Mouse (Mus musculus) thymus, adult 2 months (tissue): ENCODE data around the gene Bend3. TPM values are rescaled to one million over a fixed set of nuclear protein-coding genes. Genes with fewer than 3 reads are reported as not detected.

Experiments used
- DNase-seq: peaks from one replicate; pipeline ENCODE4 v3.0.0; 2021
- H3K27ac ChIP-seq: fragments of 200-500 bp; 2 replicates; pipeline ENCODE4 v1.5.1; 2012; ENCODE audit warnings: low read length, control low read depth; ENCODE audit not compliant: control insufficient read depth, insufficient read depth
- H3K27me3 ChIP-seq: fragments of 200-500 bp; 2 replicates; pipeline ENCODE4 v1.6.1; 2012; ENCODE audit warnings: mild to moderate bottlenecking, low read length, moderate library complexity, mixed read lengths; ENCODE audit not compliant: control insufficient read depth, insufficient read depth
- H3K36me3 ChIP-seq: fragments of 200-500 bp; 2 replicates; pipeline ENCODE4 v1.6.1; 2012; ENCODE audit warnings: mild to moderate bottlenecking, low read length, moderate library complexity; ENCODE audit not compliant: control insufficient read depth, insufficient read depth
- H3K4me1 ChIP-seq: fragments of 200-500 bp; replicated peaks from 2 replicates; pipeline ENCODE4 v1.6.1; 2012; ENCODE audit warnings: low read length; ENCODE audit not compliant: control insufficient read depth, insufficient read depth
- H3K4me3 ChIP-seq: fragments of 200-500 bp; 2 replicates; pipeline ENCODE4 v1.5.1; 2012; ENCODE audit warnings: mild to moderate bottlenecking, low read length, control low read depth, moderate library complexity; ENCODE audit not compliant: control insufficient read depth, insufficient read depth
- CTCF ChIP-seq: fragments of 200-500 bp; IDR thresholded peaks from 2 replicates; pipeline ENCODE4 v1.5.1; 2012; ENCODE audit warnings: mild to moderate bottlenecking, control low read depth, low read length, moderate library complexity, borderline replicate concordance; ENCODE audit not compliant: control insufficient read depth, poor library complexity, insufficient read depth; ENCODE audit errors: extremely low read depth
- POLR2A ChIP-seq: fragments of 200-500 bp; IDR thresholded peaks from 2 replicates; pipeline ENCODE4 v1.6.1; 2012; ENCODE audit warnings: mild to moderate bottlenecking, low read length, control low read depth, moderate library complexity; ENCODE audit not compliant: control insufficient read depth, poor library complexity, insufficient read depth; ENCODE audit errors: extremely low read depth
- WGBS: fragments of 180-500 bp; shearing (Covaris S2); methylation state at CpG from one replicate; pipeline ENCODE4 v1.1.7; 2018; 5-methylcytosine and 5-hydroxymethylcytosine counted together
- polyA plus RNA-seq: library from polyadenylated mRNA; depleted of rRNA; stranded (reverse); fragments of >200 nt; gene quantifications from 2 replicates; pipeline ENCODE4 v1.2.3, GENCODE M21; 2012

Bend3 gene
- polyA plus RNA-seq, 1 experiment, result 5.1 TPM

DNA sequence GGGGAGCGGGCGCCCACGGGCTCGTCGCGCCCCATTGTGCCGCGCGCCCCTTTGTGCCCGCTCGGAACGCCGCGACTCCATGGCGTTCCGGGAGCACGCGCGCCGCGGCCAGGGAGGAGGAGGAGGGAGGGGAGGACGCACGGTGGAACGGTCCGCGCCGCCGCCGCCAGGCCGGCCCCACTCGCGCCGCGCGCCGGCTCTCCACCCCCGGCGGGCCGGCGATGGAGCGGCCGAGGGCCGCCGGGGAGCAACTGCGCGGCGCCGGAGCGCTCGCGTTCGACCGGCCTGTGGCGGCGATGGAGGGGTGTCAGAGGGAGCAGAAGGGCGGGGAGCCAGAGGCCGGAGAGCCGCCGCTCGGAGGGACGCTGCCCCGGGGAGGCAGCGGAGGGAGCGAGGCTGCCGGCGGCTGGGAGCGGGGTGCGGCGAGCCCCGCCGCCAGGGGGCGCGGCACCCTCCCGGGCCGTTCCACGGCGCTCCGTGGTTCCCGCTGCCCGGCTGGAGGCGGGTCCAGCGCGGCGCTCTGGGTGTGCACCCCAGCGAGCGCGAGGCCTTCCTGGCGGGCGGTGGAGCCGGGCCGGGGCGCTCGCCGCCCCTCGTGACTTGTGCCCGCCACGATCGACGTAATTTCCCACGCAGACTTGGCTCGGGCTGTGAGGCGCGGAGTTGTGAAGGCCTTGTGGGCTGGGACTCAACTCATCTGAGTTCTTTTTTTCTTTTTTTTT lies 966 bp downstream of the Bend3 start:
- peak; percentile 93 for TF ChIP-seq CTCF
- no peak for TF ChIP-seq POLR2A
- under 1% methylated on average over 101 of the region's 103 CpGs for WGBS
- H3K27ac ChIP-seq, result no peak overlapping the region; the same call in 1 of the 2 replicates
- H3K4me1 ChIP-seq, result peaks cover 2% of the 10 kb centered on the region; the same call in 1 of the 2 replicates
- no peaks in the 10 kb centered on the region for H3K36me3 ChIP-seq
- H3K4me3 ChIP-seq, result peak overlapping the region; percentile 99
- no peaks in the 10 kb centered on the region for H3K27me3 ChIP-seq
- peak; percentile 85 for DNase-seq

- H3K4me1 ChIP-seq, result peaks cover 2% of the 10 kb centered on the region; the same call in 1 of the 2 replicates
- no peak for TF ChIP-seq CTCF
- no peak for TF ChIP-seq POLR2A
- no peak for DNase-seq
- no peaks in the 10 kb centered on the region for H3K27me3 ChIP-seq
- H3K4me3 ChIP-seq, result peak overlapping the region; percentile 99
- no peaks in the 10 kb centered on the region for H3K36me3 ChIP-seq
- H3K27ac ChIP-seq, result no peak overlapping the region; the same call in 1 of the 2 replicates
- WGBS, result 39% methylated on average over 13 of the region's 13 CpGs
Measured at GRCm38 (mm10) chr10:43480227-43480849, 1.7 kb downstream of the Bend3 start.

DNA sequence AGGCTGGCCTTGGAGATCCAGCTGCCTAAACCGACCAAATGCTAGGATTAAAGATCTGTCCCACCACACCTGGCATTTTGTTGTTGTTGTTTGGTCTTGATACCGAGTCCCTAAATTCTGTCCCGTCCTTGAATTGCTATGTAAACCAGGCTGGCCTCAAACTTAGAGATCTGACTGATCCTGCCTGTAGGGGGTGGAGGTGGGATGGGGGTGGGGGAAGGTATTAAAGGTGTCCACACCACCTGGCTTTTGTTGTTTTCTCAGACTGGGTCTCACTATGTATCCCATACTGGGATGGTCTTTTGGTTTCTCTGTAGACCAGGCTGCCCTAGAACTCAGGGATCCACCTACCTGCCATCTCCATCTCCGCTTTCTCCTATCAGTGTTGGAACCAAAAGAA lies 2.5 kb downstream of the Bend3 start:
- WGBS, result 92% methylated on average over 4 of the region's 4 CpGs
- Histone ChIP-seq H3K27ac (no peak overlapping the region), H3K36me3 (no peaks in the 10 kb centered on the region), H3K4me3 (no peak overlapping the region), H3K27me3 (no peaks in the 10 kb centered on the region), H3K4me1 (peaks cover 2% of the 10 kb centered on the region; the same call in 1 of the 2 replicates)
- TF ChIP-seq CTCF (no peak), POLR2A (no peak)
- no peak for DNase-seq

GRCm38 (mm10) chr10:43482021-43482420 lies 3.4 kb downstream of the Bend3 start:
- TF ChIP-seq CTCF (no peak), POLR2A (no peak)
- no peak overlapping the region for H3K27ac ChIP-seq
- WGBS, result 96% methylated on average over 5 of the region's 5 CpGs
- peaks cover 2% of the 10 kb centered on the region; the same call in 1 of the 2 replicates for H3K4me1 ChIP-seq
- no peak for DNase-seq
- H3K27me3 ChIP-seq, result no peaks in the 10 kb centered on the region
- no peak overlapping the region for H3K4me3 ChIP-seq
- no peaks in the 10 kb centered on the region for H3K36me3 ChIP-seq

GRCm38 (mm10) chr10:43483426-43483995 lies 4.9 kb downstream of the Bend3 start:
- DNase-seq, result no peak
- Histone ChIP-seq H3K4me3 (no peak overlapping the region), H3K27me3 (no peaks in the 10 kb centered on the region), H3K27ac (no peak overlapping the region), H3K4me1 (peaks cover 2% of the 10 kb centered on the region; the same call in 1 of the 2 replicates), H3K36me3 (no peaks in the 10 kb centered on the region)
- no peak for TF ChIP-seq CTCF
- WGBS, result 92% methylated on average over 9 of the region's 9 CpGs

DNA sequence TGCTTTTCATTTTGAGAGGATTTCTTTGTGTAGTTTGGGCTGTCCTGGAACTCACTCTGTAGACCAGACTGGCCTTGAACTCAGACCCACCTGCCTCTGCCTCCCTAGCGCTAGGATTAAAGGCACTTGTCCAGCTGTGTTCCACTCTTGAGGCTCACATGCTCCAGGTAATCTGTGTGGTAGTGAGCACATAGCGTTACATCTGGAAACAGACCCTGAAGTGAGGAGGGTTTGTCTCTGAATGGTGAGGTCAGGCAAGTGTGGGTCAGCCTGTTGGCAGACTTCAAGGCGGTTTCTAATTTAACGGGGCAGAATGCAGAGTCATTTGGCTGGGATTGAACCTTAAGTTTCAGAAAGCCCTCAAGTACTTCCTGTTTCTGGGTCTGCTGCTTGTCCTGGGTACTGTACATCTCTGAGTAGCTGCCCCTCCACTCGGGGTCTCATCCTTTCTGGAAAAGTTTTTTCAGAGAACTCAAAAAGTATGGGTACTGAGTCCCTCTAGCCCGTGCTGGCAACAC lies 7.2 kb downstream of the Bend3 start:
- no peaks in the 10 kb centered on the region for H3K36me3 ChIP-seq
- H3K27ac ChIP-seq, result no peak overlapping the region
- 73% methylated on average over 6 of the region's 6 CpGs for WGBS
- H3K4me3 ChIP-seq, result no peak overlapping the region
- no peaks in the 10 kb centered on the region for H3K4me1 ChIP-seq
- no peak for DNase-seq
- no peaks in the 10 kb centered on the region for H3K27me3 ChIP-seq
- TF ChIP-seq POLR2A (no peak), CTCF (no peak)
